Mouse (Mus musculus) spleen, adult 2 months (tissue): ENCODE measurements around the gene Eif4e3.

Experiments used
- CTCF ChIP-seq: fragments of 200-500 bp; IDR thresholded peaks from 2 replicates; pipeline ENCODE4 v1.5.1; 2011; ENCODE audit warnings: mild to moderate bottlenecking, inconsistent platforms; ENCODE audit not compliant: insufficient read depth, insufficient read length, insufficient replicate concordance; ENCODE audit errors: extremely low read depth
- POLR2A ChIP-seq: fragments of 200-500 bp; IDR thresholded peaks from 2 replicates; pipeline ENCODE4 v1.6.1; 2011; ENCODE audit warnings: low read depth, low read length, inconsistent platforms

GRCm38 (mm10) chr6:99619466-99619865, 47.1 kb downstream of the Eif4e3 start:
- no peak for TF ChIP-seq CTCF
- TF ChIP-seq POLR2A: no peak
